Mouse (Mus musculus) C2C12 (cell line): Measurements from ENCODE around the gene Pdpr.

Experiments used
- CTCF ChIP-seq: IDR thresholded peaks from one replicate; pipeline ENCODE4 v1.5.1; 2011; ENCODE audit not compliant: control insufficient read depth, insufficient read depth, insufficient read length
- MAX ChIP-seq: IDR thresholded peaks from one replicate; pipeline ENCODE4 v1.6.1; 2011; ENCODE audit warnings: mild to moderate bottlenecking, control low read depth
- USF1 ChIP-seq: IDR thresholded peaks from one replicate; pipeline ENCODE4 v1.6.1; 2011; ENCODE audit warnings: low read depth, mild to moderate bottlenecking, control low read depth, moderate library complexity

DNA sequence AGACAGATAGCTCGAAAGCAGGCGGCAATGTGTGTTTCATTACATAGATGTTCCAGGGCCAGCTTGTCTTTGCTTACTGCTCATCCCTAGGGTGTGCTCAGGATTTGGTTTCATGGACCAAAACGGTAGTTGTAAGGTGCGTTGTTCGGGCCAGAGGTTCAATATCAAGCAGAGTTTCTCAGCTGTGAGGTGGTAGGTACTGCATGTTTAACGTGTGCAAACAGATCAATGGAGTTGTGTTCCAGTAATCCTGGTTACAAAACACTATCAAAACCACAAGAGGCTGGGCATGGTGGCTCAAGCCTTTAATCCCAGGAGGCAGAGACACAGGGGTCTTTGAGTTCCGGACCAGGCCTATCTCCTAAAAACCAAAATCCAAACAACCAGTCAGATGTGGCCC lies 45.3 kb upstream of the Pdpr start:
- no peak for TF ChIP-seq MAX
- TF ChIP-seq CTCF, result no peak
- TF ChIP-seq USF1, result no peak
